Mouse (Mus musculus) lung, embryonic 16.5 days (tissue): ENCODE measurements around the gene Erf. TPM values are rescaled to one million over a fixed set of nuclear protein-coding genes. Genes with fewer than 3 reads are reported as not detected.

Experiments
- ATAC-seq: fragments of 200-750 bp; cut with Nextera tagmentation; 2 replicates; pipeline ENCODE4 v1.8.0; 2017; ENCODE audit warnings: low read depth, mild to moderate bottlenecking, moderate library complexity
- H3K27ac ChIP-seq: fragments of 300-500 bp; sonication (generic); 2 replicates; pipeline ENCODE4 v1.5.1; 2014; ENCODE audit warnings: mild to moderate bottlenecking, control low read depth, low read length
- H3K27me3 ChIP-seq: fragments of 300-500 bp; sonication (generic); 2 replicates; pipeline ENCODE4 v1.6.1; 2014; ENCODE audit warnings: low read depth, low read length, mixed read lengths; ENCODE audit not compliant: control insufficient read depth, insufficient read depth
- H3K36me3 ChIP-seq: fragments of 300-500 bp; sonication (generic); 2 replicates; pipeline ENCODE4 v1.6.1; 2014; ENCODE audit warnings: low read length; ENCODE audit not compliant: control insufficient read depth, insufficient read depth
- H3K4me1 ChIP-seq: fragments of 300-500 bp; sonication (generic); replicated peaks from 2 replicates; pipeline ENCODE4 v1.6.1; 2014; ENCODE audit warnings: low read length, mixed read lengths; ENCODE audit not compliant: control insufficient read depth, insufficient read depth
- H3K4me2 ChIP-seq: fragments of 300-500 bp; sonication (generic); 2 replicates; pipeline ENCODE4 v1.6.1; 2014; ENCODE audit warnings: low read depth, low read length, control low read depth
- H3K4me3 ChIP-seq: fragments of 300-500 bp; sonication (generic); 2 replicates; pipeline ENCODE4 v1.5.1; 2014; ENCODE audit warnings: mild to moderate bottlenecking, low read length, control low read depth
- H3K9ac ChIP-seq: fragments of 300-500 bp; sonication (generic); 2 replicates; pipeline ENCODE4 v1.6.1; 2014; ENCODE audit warnings: low read length, control low read depth
- H3K9me3 ChIP-seq: fragments of 300-500 bp; sonication (generic); 2 replicates; pipeline ENCODE4 v1.6.1; 2016; ENCODE audit warnings: low read length; ENCODE audit not compliant: control insufficient read depth
- WGBS: fragments of 180-500 bp; shearing (Covaris S2); extraction: QIAGEN DNeasy Blood & Tissue Kit; methylation state at CpG from one replicate; pipeline ENCODE4 v1.1.7; 2014; 5-methylcytosine and 5-hydroxymethylcytosine counted together
- polyA plus RNA-seq: library from polyadenylated mRNA; unstranded; fragments of >200 nt; fragmentation: Nextera tagmentation; extraction: Ambion mirVana; gene quantifications from 2 replicates; pipeline ENCODE4 v1.2.1, GENCODE M21; 2015

The Erf gene
- polyA plus RNA-seq, 1 experiment from 2014 or later: 13.6 TPM

DNA sequence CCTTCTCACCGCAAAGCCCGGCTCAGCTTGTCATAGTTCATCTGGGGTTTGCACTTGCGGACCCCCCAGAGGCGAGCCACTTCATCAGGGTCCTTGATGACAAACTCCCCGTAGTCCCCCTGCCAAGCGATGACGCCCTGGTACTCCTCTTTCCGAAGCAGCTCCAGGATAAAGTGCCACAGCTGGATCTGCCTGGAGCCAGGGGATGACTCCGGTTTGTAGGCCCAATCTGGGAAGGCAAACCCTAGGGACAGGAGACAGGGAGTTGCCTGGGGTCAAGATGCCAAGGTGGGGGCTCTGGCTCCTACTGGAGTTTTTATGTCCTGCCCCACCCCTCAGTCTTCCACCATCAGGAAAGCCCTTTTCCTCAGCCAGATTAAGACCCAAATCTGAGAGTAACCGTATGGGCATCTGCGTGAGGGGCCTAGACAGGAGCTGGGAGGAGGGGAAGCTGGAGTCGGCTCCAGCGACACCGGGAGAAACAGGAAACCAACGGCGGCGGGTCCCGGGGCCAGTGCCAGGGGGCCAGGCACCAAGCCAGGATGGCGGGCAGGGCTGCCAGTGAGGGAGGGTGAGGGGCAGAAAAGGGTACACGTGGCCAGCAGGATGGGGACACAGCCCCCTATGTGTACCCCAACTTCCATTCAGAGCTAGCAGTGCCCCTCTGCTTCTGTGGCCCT is 4.3 kb downstream of the Erf start:
- Histone ChIP-seq H3K9me3 (no peaks in the 10 kb centered on the region), H3K4me1 (peaks cover 34% of the 10 kb centered on the region), H3K4me2 (peak overlapping the region; percentile 95), H3K4me3 (peak overlapping the region; percentile 98), H3K36me3 (peaks cover 18% of the 10 kb centered on the region), H3K27ac (peak overlapping the region; percentile 99), H3K9ac (peak overlapping the region; percentile 97), H3K27me3 (no peaks in the 10 kb centered on the region)
- no peak for ATAC-seq
- 29% methylated on average over 20 of the region's 20 CpGs for WGBS

DNA sequence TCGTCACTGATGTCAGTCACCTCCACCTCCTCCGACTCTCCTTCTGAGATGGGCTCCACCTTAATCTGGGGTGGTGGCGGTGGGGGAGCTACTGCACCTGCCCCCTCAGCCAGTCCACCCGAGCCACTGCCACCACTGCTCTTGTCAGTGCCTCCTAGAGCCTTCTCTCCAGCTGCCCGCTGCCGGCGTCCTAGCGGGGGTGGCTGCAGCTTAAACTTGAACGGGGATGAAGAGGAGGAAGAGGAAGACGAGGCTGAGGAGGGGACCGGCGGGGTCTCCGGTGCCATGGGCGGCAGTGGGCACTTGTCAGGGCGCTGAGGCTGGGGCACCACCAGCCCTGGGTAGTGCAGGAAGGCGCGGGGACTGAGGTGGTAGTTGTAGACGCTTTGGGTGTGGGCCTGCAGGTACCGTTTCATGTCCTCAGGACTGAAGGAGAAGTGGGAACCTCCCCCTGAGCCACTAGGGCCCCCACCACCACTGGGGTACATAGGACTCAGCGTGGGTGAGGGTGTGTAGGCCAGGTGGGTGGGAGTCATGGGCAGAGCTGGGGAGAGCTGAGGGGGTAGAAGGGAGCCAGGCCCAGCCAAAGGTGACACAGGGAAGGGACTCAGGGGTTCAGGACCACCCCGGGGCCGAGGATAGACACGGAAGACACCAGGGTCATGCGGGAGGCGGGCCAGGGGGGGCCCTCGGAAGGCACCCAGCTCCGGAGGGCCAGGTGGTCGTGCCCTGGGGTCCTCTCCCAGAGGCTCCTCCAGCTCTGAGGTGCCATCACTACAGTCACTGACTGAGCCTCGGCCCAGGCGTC is 5.8 kb downstream of the Erf start:
- Histone ChIP-seq H3K4me1 (peaks cover 31% of the 10 kb centered on the region), H3K9me3 (no peaks in the 10 kb centered on the region), H3K36me3 (peaks cover 18% of the 10 kb centered on the region), H3K9ac (no peak overlapping the region), H3K27ac (no peak overlapping the region), H3K27me3 (no peaks in the 10 kb centered on the region), H3K4me2 (no peak overlapping the region), H3K4me3 (no peak overlapping the region)
- 80% methylated on average over 30 of the region's 30 CpGs for WGBS
- no peak for ATAC-seq

DNA sequence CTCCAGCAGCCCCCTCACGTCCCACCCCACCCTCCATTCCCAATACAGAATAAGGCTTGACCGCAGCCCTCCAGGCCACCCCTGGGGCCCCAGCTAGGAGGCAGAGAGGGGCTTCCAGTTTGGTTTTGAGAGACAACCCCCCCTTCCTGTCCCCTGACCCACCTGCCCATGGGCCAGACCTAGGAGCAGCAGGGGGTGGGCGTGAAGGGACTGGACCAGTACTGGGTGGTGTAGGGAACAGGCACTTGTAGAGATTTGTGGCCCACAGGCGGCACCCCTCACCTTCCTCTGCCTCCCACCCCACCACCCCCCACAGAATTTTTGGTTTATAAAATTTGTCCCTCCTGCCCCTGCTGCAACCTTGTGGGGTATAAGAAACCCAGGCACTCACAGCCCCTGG is 7.2 kb downstream of the Erf start:
- Histone ChIP-seq H3K4me2 (no peak overlapping the region), H3K9me3 (no peaks in the 10 kb centered on the region), H3K4me3 (no peak overlapping the region), H3K36me3 (peaks cover 18% of the 10 kb centered on the region), H3K9ac (no peak overlapping the region), H3K4me1 (peaks cover 36% of the 10 kb centered on the region), H3K27me3 (no peaks in the 10 kb centered on the region), H3K27ac (no peak overlapping the region)
- ATAC-seq: no peak
- 91% methylated on average over 4 of the region's 4 CpGs for WGBS

DNA sequence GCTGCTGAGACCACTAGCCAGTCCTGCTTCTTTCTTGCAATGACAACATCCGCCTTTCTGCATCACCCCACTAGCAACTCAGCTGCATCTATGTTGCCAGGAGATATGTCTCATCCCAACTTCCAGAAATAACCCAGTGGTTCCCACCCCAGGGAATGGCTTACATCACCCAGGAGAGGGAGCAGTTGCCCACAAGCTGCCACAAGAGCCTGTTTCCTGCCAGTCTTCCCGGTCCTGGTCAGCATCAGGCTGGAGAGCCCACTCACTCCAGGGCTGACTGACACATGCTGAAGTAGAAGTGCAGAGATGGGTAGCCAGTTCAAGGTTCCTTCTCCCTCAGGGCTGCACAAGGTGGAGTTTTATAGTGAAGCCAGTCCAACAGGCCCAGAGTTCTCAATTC is 9.5 kb downstream of the Erf start:
- peaks cover 21% of the 10 kb centered on the region for H3K4me1 ChIP-seq
- H3K36me3 ChIP-seq: peaks cover 18% of the 10 kb centered on the region
- H3K9ac ChIP-seq: no peak overlapping the region
- no peaks in the 10 kb centered on the region for H3K9me3 ChIP-seq
- H3K4me3 ChIP-seq: no peak overlapping the region
- H3K27me3 ChIP-seq: no peaks in the 10 kb centered on the region
- WGBS: 31% methylated on average over 2 of the region's 2 CpGs
- no peak overlapping the region for H3K27ac ChIP-seq
- H3K4me2 ChIP-seq: no peak overlapping the region
- ATAC-seq: no peak

GRCm38 (mm10) chr7:25240631-25241030 is 9.9 kb downstream of the Erf start:
- WGBS: 58% methylated on average over 7 of the region's 7 CpGs
- Histone ChIP-seq H3K4me2 (no peak overlapping the region), H3K9ac (no peak overlapping the region), H3K9me3 (no peaks in the 10 kb centered on the region), H3K27ac (no peak overlapping the region), H3K4me1 (peaks cover 21% of the 10 kb centered on the region), H3K4me3 (no peak overlapping the region), H3K36me3 (peaks cover 15% of the 10 kb centered on the region), H3K27me3 (no peaks in the 10 kb centered on the region)
- ATAC-seq: no peak

DNA sequence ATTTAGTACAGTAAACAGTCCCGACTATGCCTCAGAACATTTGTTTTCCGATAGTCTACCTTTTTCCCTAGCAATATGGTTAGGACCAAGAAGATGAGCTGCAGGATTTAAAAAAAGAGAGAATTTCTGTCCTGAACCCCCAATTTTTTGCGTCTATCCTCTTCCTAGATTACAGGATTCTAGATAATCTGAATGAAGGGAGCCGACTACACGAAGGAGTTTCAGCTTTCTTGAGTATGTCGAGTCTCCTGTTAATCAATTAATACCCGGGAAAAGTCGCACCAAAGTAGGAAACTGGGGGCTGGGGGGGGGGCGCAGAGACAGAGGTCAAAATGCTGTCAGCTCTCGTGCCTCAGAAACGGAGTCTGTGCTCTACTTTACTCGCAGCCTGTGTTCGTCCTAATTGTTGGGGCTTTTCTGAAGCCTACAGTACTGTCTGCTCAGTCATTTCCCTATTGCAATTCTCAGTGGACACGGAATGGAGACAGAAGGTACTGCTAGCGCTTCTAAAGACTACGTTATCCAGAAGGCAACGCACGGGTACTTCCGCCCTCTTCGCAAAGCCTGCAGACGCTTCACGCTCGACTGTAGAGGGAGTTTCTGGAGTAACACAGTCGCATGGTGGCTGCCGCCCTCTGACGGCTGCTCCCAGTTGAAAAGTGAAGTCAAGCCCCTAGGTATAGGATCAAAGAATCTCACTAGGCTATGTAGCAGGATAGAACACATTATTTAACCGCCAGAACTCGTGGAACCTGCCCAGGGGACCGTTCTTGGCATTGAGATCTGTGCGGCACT is 11.5 kb downstream of the Erf start:
- peaks cover 9% of the 10 kb centered on the region for H3K36me3 ChIP-seq
- peak overlapping the region; percentile 55 for H3K9ac ChIP-seq
- H3K4me3 ChIP-seq: peak overlapping the region; percentile 90
- 3% methylated on average over 30 of the region's 30 CpGs for WGBS
- H3K4me1 ChIP-seq: peaks cover 19% of the 10 kb centered on the region
- H3K27me3 ChIP-seq: no peaks in the 10 kb centered on the region
- peak overlapping the region; percentile 87 for H3K27ac ChIP-seq
- H3K4me2 ChIP-seq: peak overlapping the region; percentile 86
- ATAC-seq: peak; percentile 65
- H3K9me3 ChIP-seq: no peaks in the 10 kb centered on the region

DNA sequence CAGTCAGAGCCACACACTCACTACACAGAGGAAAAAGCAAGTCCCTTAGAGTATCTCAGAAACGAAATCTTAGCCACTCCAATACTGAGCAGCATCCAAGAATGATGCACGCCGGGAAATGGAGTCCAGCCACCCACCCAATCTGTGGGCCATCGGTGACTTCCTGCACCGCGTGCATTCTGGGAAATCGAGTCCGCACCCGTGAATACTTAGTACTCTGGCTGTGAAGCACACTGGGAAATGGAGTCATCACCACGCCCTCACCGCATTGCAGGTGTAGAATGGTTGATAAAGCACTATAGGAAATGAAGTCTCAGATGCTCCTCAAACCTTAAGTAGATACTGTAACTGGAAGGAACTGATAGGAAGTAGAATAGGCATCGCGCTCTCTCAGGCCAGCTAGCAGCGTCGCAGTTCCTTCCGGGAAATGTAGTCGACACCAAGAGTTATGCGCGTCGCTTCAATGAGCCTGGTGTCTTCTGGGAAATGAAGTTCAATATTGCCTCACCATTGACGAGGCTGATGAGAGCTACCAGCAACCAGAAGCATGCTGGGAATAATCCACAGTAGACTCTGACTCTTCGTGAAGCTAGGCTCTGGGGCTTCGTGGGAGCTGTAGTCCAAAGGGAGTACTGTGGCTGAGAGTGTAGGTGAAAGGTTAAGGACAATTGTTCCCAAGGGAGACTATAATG is 12.4 kb downstream of the Erf start:
- Histone ChIP-seq H3K27ac (peak overlapping the region; percentile 88), H3K27me3 (no peaks in the 10 kb centered on the region), H3K9ac (peak overlapping the region; percentile 99), H3K36me3 (peaks cover 17% of the 10 kb centered on the region), H3K4me3 (peak overlapping the region; percentile 90), H3K4me1 (peaks cover 19% of the 10 kb centered on the region), H3K4me2 (peak overlapping the region; percentile 86), H3K9me3 (no peaks in the 10 kb centered on the region)
- ATAC-seq: peak; percentile 90
- WGBS: 0% methylated on average over 23 of the region's 23 CpGs

DNA sequence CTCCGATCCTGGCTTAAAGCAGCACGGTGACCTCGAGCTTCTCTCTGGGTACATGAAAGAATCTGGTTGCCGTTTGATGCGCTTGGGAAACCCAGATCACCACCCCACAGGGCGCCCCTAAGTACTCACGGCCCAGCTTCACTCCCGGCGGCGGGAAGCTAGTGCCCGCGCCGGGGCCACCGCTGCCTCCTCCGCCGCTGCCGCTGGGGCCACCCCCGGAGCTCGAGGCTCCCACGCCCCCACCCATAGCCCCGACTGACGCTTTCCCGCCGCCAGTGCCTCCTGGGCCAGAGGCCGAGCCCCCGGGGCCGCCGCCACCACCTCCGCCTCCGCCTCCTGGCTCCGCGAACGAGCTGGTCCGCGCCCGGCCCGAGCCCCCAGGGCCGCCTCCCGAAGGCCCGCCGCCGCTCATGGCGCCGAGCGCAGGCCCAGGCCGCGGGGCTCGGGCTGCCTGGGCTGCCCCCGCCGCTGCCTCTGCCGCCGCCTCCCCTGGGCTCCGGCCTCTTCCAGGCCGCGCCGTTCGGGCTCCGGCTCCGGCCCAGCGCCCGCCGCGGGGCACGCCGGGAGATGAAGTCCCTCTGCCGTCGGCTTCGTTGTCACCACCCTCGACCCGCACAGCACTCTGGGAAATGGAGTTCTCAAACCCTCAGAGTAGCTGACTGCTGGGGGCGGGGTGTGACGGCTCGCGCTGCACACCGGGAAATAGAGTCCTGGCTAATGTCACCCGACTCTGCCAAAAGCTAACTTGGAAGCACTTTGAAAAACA is 13.1 kb downstream of the Erf start, which contains the start of gene Gsk3a:
TSS of gene Gsk3a (minus strand) at position 603 of the 766 bp plus-strand sequence.
- H3K9ac ChIP-seq: peak within 1 kb of the TSS; percentile 99
- H3K36me3 ChIP-seq: peaks cover 21% of the 10 kb centered on the region
- H3K9me3 ChIP-seq: no peaks in the 10 kb centered on the region
- peak within 1 kb of the TSS; percentile 86 for H3K4me2 ChIP-seq
- H3K27ac ChIP-seq: peak within 1 kb of the TSS; percentile 88
- peak; percentile 90 for ATAC-seq
- peak within 1 kb of the TSS; percentile 90 for H3K4me3 ChIP-seq
- H3K27me3 ChIP-seq: no peaks in the 10 kb centered on the region
- peaks cover 19% of the 10 kb centered on the region for H3K4me1 ChIP-seq
- under 1% methylated on average over 64 of the region's 76 CpGs for WGBS
